Mouse (Mus musculus) gastrocnemius, postnatal 36 days (tissue): ENCODE data around the gene Exosc10. TPM values are rescaled to one million over a fixed set of nuclear protein-coding genes. Genes with fewer than 3 reads are reported as not detected.

ENCODE experiments used
- total RNA-seq, 2 experiments: library from RNA; stranded (reverse); gene quantifications; 2 replicates each; pipeline ENCODE4 v1.2.3; 2021

The Exosc10 gene
- total RNA-seq, 2 experiments from 2014 or later: 16.8 to 21.5 TPM

Other genes starting within 250 kb of the Exosc10 start
- gene Ubiad1, start 113.7 kb upstream of the Exosc10 start, total RNA-seq: 10 to 100 TPM; 10.7 to 11.6 TPM
- gene Mtor, start 109.8 kb upstream of the Exosc10 start, total RNA-seq: 10 to 100 TPM; 28.6 to 35.8 TPM
- 10 to 100 TPM; 33.9 to 36.6 TPM for gene Angptl7, start 58.0 kb upstream of the Exosc10 start, total RNA-seq
- gene Srm, start 33.1 kb downstream of the Exosc10 start, total RNA-seq: 10 to 100 TPM; 10.2 to 14.4 TPM
- under 1 TPM; 0.17 to 0.77 TPM for gene Masp2, start 44.1 kb downstream of the Exosc10 start, total RNA-seq
- gene Tardbp, start 68.6 kb downstream of the Exosc10 start, total RNA-seq: 100 to 1,000 TPM in 1 of 2 experiments, 10 to 100 TPM in 1; 97.3 to 116 TPM
- gene Gm572, start 84.9 kb downstream of the Exosc10 start, total RNA-seq: 1 to 10 TPM; 5.6 to 6.8 TPM
- 10 to 100 TPM; 24.8 to 45.6 TPM for gene Casz1, start 246.0 kb downstream of the Exosc10 start, total RNA-seq